Mouse (Mus musculus) midbrain, embryonic 15.5 days (tissue): ENCODE measurements around the gene Thtpa. TPM values are rescaled to one million over a fixed set of nuclear protein-coding genes. Genes with fewer than 3 reads are reported as not detected.

Experiments used
- ATAC-seq: fragments of 200-750 bp; cut with Nextera tagmentation; replicated peaks from 2 replicates; pipeline ENCODE4 v1.8.0; 2017; ENCODE audit warnings: moderate TSS enrichment
- H3K27ac ChIP-seq: fragments of 300-500 bp; sonication (generic); 2 replicates; pipeline ENCODE4 v1.5.1; 2015; ENCODE audit warnings: mild to moderate bottlenecking, inconsistent platforms
- H3K27me3 ChIP-seq: fragments of 300-500 bp; sonication (generic); replicated peaks from 2 replicates; pipeline ENCODE4 v1.6.1; 2015; ENCODE audit warnings: inconsistent platforms
- H3K36me3 ChIP-seq: fragments of 300-500 bp; sonication (generic); replicated peaks from 2 replicates; pipeline ENCODE4 v1.6.1; 2015; ENCODE audit warnings: inconsistent platforms
- H3K4me1 ChIP-seq: fragments of 300-500 bp; sonication (generic); 2 replicates; pipeline ENCODE4 v1.6.1; 2015; ENCODE audit warnings: inconsistent platforms
- H3K4me2 ChIP-seq: fragments of 300-500 bp; sonication (generic); 2 replicates; pipeline ENCODE4 v1.6.1; 2015; ENCODE audit warnings: inconsistent platforms, mild to moderate bottlenecking, moderate library complexity
- H3K4me3 ChIP-seq: fragments of 300-500 bp; sonication (generic); 2 replicates; pipeline ENCODE4 v1.5.1; 2015; ENCODE audit warnings: mild to moderate bottlenecking, inconsistent platforms
- H3K9ac ChIP-seq: fragments of 300-500 bp; sonication (generic); 2 replicates; pipeline ENCODE4 v1.6.1; 2015; ENCODE audit warnings: mild to moderate bottlenecking, inconsistent platforms
- H3K9me3 ChIP-seq: fragments of 300-500 bp; sonication (generic); 2 replicates; pipeline ENCODE4 v1.6.1; 2016; ENCODE audit warnings: inconsistent platforms
- WGBS: fragments of 180-500 bp; shearing (Covaris S2); methylation state at CpG from one replicate; pipeline ENCODE4 v1.1.7; 2015; ENCODE audit warnings: mixed read lengths; 5-methylcytosine and 5-hydroxymethylcytosine counted together
- polyA plus RNA-seq: library from polyadenylated mRNA; unstranded; fragments of >200 nt; fragmentation: Nextera tagmentation; extraction: Ambion mirVana; gene quantifications from 2 replicates; pipeline ENCODE4 v1.2.1, GENCODE M21; 2015

The Thtpa gene
- polyA plus RNA-seq, 1 experiment from 2014 or later = 39.5 TPM

- Histone ChIP-seq H3K36me3 (peaks cover 40% of the 10 kb centered on the region), H3K4me1 (peaks cover 37% of the 10 kb centered on the region), H3K9ac (no peak overlapping the region), H3K4me3 (no peak overlapping the region), H3K27me3 (no peaks in the 10 kb centered on the region), H3K4me2 (no peak overlapping the region), H3K27ac (no peak overlapping the region), H3K9me3 (no peaks in the 10 kb centered on the region)
- 89% methylated on average over 22 of the region's 22 CpGs for WGBS
- no peak for ATAC-seq
Observed at GRCm38 (mm10) chr14:55063581-55064381, 30.8 kb upstream of the Thtpa start.

- Histone ChIP-seq H3K4me2 (no peak overlapping the region), H3K27ac (no peak overlapping the region), H3K9me3 (no peaks in the 10 kb centered on the region), H3K9ac (no peak overlapping the region), H3K36me3 (peaks cover 50% of the 10 kb centered on the region), H3K4me3 (no peak overlapping the region), H3K27me3 (no peaks in the 10 kb centered on the region), H3K4me1 (peaks cover 30% of the 10 kb centered on the region)
- no peak for ATAC-seq
- 85% methylated on average over 35 of the region's 35 CpGs for WGBS
Observed at GRCm38 (mm10) chr14:55064481-55065370, 29.9 kb upstream of the Thtpa start.

- Histone ChIP-seq H3K27me3 (no peaks in the 10 kb centered on the region), H3K36me3 (peaks cover 56% of the 10 kb centered on the region), H3K4me3 (no peak overlapping the region), H3K9me3 (no peaks in the 10 kb centered on the region), H3K27ac (no peak overlapping the region), H3K4me2 (no peak overlapping the region), H3K9ac (no peak overlapping the region), H3K4me1 (peaks cover 26% of the 10 kb centered on the region)
- 91% methylated on average over 13 of the region's 13 CpGs for WGBS
- no peak for ATAC-seq
Observed at GRCm38 (mm10) chr14:55065391-55065790, 29.2 kb upstream of the Thtpa start.

- peaks cover 56% of the 10 kb centered on the region for H3K36me3 ChIP-seq
- H3K27ac ChIP-seq = no peak overlapping the region
- no peak for ATAC-seq
- WGBS = 91% methylated on average over 8 of the region's 8 CpGs
- H3K27me3 ChIP-seq = no peaks in the 10 kb centered on the region
- H3K4me2 ChIP-seq = no peak overlapping the region
- H3K9ac ChIP-seq = no peak overlapping the region
- peaks cover 20% of the 10 kb centered on the region for H3K4me1 ChIP-seq
- no peak overlapping the region for H3K4me3 ChIP-seq
- no peaks in the 10 kb centered on the region for H3K9me3 ChIP-seq
Observed at GRCm38 (mm10) chr14:55066042-55066441, 28.5 kb upstream of the Thtpa start.

- H3K9ac ChIP-seq = no peak overlapping the region
- H3K27ac ChIP-seq = peak overlapping the region; percentile 43; the same call in 1 of the 2 replicates
- peaks cover 17% of the 10 kb centered on the region for H3K4me1 ChIP-seq
- H3K36me3 ChIP-seq = peaks cover 43% of the 10 kb centered on the region
- H3K27me3 ChIP-seq = no peaks in the 10 kb centered on the region
- H3K9me3 ChIP-seq = no peaks in the 10 kb centered on the region
- no peak overlapping the region for H3K4me2 ChIP-seq
- 31% methylated on average over 19 of the region's 19 CpGs for WGBS
- ATAC-seq = no peak
- H3K4me3 ChIP-seq = no peak overlapping the region
Observed at GRCm38 (mm10) chr14:55071756-55072155, 22.8 kb upstream of the Thtpa start.

- WGBS = 93% methylated on average over 12 of the region's 12 CpGs
- no peaks in the 10 kb centered on the region for H3K9me3 ChIP-seq
- H3K27me3 ChIP-seq = no peaks in the 10 kb centered on the region
- no peak for ATAC-seq
- no peak overlapping the region for H3K9ac ChIP-seq
- H3K4me3 ChIP-seq = no peak overlapping the region
- peaks cover 43% of the 10 kb centered on the region for H3K4me1 ChIP-seq
- H3K27ac ChIP-seq = no peak overlapping the region
- peaks cover 22% of the 10 kb centered on the region for H3K36me3 ChIP-seq
- no peak overlapping the region for H3K4me2 ChIP-seq
Observed at GRCm38 (mm10) chr14:55074416-55074815, 20.2 kb upstream of the Thtpa start.

- Histone ChIP-seq H3K4me1 (peaks cover 52% of the 10 kb centered on the region), H3K27me3 (no peaks in the 10 kb centered on the region), H3K27ac (peak overlapping the region; percentile 84), H3K36me3 (peaks cover 13% of the 10 kb centered on the region), H3K4me3 (no peak overlapping the region), H3K9ac (no peak overlapping the region), H3K4me2 (no peak overlapping the region), H3K9me3 (no peaks in the 10 kb centered on the region)
- 44% methylated on average over 6 of the region's 6 CpGs for WGBS
- ATAC-seq = no peak
Observed at GRCm38 (mm10) chr14:55076224-55076623, 18.4 kb upstream of the Thtpa start.

GRCm38 (mm10) chr14:55076956-55077355 lies 17.6 kb upstream of the Thtpa start:
- no peak for ATAC-seq
- no peak overlapping the region for H3K9ac ChIP-seq
- peak overlapping the region; percentile 84 for H3K27ac ChIP-seq
- 60% methylated on average over 3 of the region's 3 CpGs for WGBS
- H3K4me2 ChIP-seq = no peak overlapping the region
- no peaks in the 10 kb centered on the region for H3K27me3 ChIP-seq
- H3K4me1 ChIP-seq = peaks cover 52% of the 10 kb centered on the region
- H3K4me3 ChIP-seq = no peak overlapping the region
- no peaks in the 10 kb centered on the region for H3K9me3 ChIP-seq
- H3K36me3 ChIP-seq = peaks cover 10% of the 10 kb centered on the region

- peaks cover 7% of the 10 kb centered on the region for H3K36me3 ChIP-seq
- ATAC-seq = peak; percentile 24
- WGBS = 6% methylated on average over 15 of the region's 15 CpGs
- H3K9ac ChIP-seq = peak overlapping the region; percentile 18
- H3K27me3 ChIP-seq = no peaks in the 10 kb centered on the region
- no peaks in the 10 kb centered on the region for H3K9me3 ChIP-seq
- H3K4me3 ChIP-seq = peak overlapping the region; percentile 12; the same call in 1 of the 2 replicates
- peak overlapping the region; percentile 84 for H3K27ac ChIP-seq
- H3K4me1 ChIP-seq = peaks cover 50% of the 10 kb centered on the region
- peak overlapping the region; percentile 43 for H3K4me2 ChIP-seq
Observed at GRCm38 (mm10) chr14:55077481-55078365, 16.9 kb upstream of the Thtpa start.

- H3K9me3 ChIP-seq = no peaks in the 10 kb centered on the region
- peak overlapping the region; percentile 84 for H3K27ac ChIP-seq
- peak overlapping the region; percentile 12 for H3K4me3 ChIP-seq
- peak; percentile 59 for ATAC-seq
- peaks cover under 1% of the 10 kb centered on the region; the same call in 1 of the 2 replicates for H3K36me3 ChIP-seq
- no peaks in the 10 kb centered on the region for H3K27me3 ChIP-seq
- H3K9ac ChIP-seq = peak overlapping the region; percentile 18
- H3K4me2 ChIP-seq = peak overlapping the region; percentile 43
- WGBS = 5% methylated on average over 23 of the region's 23 CpGs
- H3K4me1 ChIP-seq = peaks cover 50% of the 10 kb centered on the region
Observed at GRCm38 (mm10) chr14:55078366-55078989, 16.1 kb upstream of the Thtpa start.

- no peak overlapping the region for H3K4me3 ChIP-seq
- no peaks in the 10 kb centered on the region for H3K27me3 ChIP-seq
- H3K9me3 ChIP-seq = no peaks in the 10 kb centered on the region
- H3K36me3 ChIP-seq = no peaks in the 10 kb centered on the region; the same call in 1 of the 2 replicates
- 18% methylated on average over 8 of the region's 8 CpGs for WGBS
- peaks cover 54% of the 10 kb centered on the region for H3K4me1 ChIP-seq
- H3K27ac ChIP-seq = peak overlapping the region; percentile 84
- H3K9ac ChIP-seq = peak overlapping the region; percentile 18; the same call in 1 of the 2 replicates
- peak; percentile 37 for ATAC-seq
- peak overlapping the region; percentile 43; the same call in 1 of the 2 replicates for H3K4me2 ChIP-seq
Observed at GRCm38 (mm10) chr14:55079214-55079970, 15.2 kb upstream of the Thtpa start.
